In the genomic region with DNA sequence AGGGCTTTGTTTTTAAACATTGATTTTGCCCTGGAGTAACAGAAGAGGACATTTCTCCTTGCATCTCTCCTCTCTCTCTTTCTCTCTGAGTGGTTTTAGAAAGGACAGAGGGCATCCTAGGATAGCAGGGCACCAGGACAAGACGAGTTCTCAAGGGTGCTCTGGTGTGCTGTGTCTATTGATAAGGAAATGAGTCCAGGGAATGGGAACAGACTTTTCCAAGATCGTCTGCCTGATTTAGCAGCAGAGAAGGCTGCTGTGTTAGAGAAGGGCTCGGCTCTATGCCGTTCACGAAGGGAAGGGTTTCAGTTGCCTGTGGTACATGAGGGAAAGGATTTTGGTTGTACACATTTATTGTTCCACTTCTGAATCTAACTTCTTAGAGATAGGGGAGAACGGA, we compare ENCODE assay signal across 15 mouse cellular contexts. TPM values are rescaled to one million over a fixed set of nuclear protein-coding genes. Genes with fewer than 3 reads are reported as not detected.
A peak's percentile ranks its signal among the peaks of the same experiment; 100 is the strongest.
DNase-seq lines count a peak whose midpoint lies in the region; ATAC-seq and TF ChIP-seq lines count a peak whose summit lies in the region.
"Had no signal": no experiment of that assay in that cellular context is flagged by ENCODE, and none has a peak within 500 bp of the region (broad histone marks: within the 10 kb centered on the region; RNA-seq: fewer than 3 reads in every experiment).

No protein-coding gene starts in this region.

- peaks cover 25% of the 10 kb centered on the region for H3K4me1 ChIP-seq in limb, embryonic 13.5 days
- H3K4me1 ChIP-seq in limb, embryonic 10.5 days, result peaks cover 8% of the 10 kb centered on the region
- peaks cover 29% of the 10 kb centered on the region for H3K4me1 ChIP-seq in forebrain, embryonic 10.5 days
- peaks cover 39% of the 10 kb centered on the region for H3K4me1 ChIP-seq in hindbrain, embryonic 13.5 days (replicated peaks)
- peaks cover 29% of the 10 kb centered on the region for H3K4me1 ChIP-seq in midbrain, postnatal 0 days (ENCODE audit: insufficient read depth, low read length)
- H3K4me1 ChIP-seq in lung, adult 2 months (ENCODE audit: control insufficient read depth, insufficient read depth, low read length), result no peaks in the 10 kb centered on the region
- H3K4me1 ChIP-seq in kidney, adult 2 months (ENCODE audit: control insufficient read depth, insufficient read depth, low read length), result no peaks in the 10 kb centered on the region

- peak overlapping the region; percentile 45; the same call in 1 of the 2 replicates for H3K27ac ChIP-seq in limb, embryonic 13.5 days
- H3K27ac ChIP-seq in limb, embryonic 10.5 days, result no peak overlapping the region
- peak overlapping the region; percentile 63 for H3K27ac ChIP-seq in forebrain, embryonic 10.5 days
- peak overlapping the region; percentile 87 for H3K27ac ChIP-seq in hindbrain, embryonic 13.5 days
- H3K27ac ChIP-seq in midbrain, postnatal 0 days (ENCODE audit: low read depth, low read length), result peak overlapping the region; percentile 78
- H3K27ac ChIP-seq in kidney, adult 2 months (ENCODE audit: insufficient read depth, low read depth, low read length), result no peak overlapping the region
- H3K27ac ChIP-seq: gastrocnemius, adult 2 months; intestine, embryonic 15.5 days; macrophage; neural tube, embryonic 12.5 days had no signal

- no peak overlapping the region for H3K4me2 ChIP-seq in limb, embryonic 13.5 days (replicated peaks)
- no peak overlapping the region for H3K4me2 ChIP-seq in hindbrain, embryonic 13.5 days
- no peak overlapping the region for H3K4me2 ChIP-seq in midbrain, postnatal 0 days (ENCODE audit: low read depth, low read length, poor library complexity, severe bottlenecking)
- H3K4me2 ChIP-seq: intestine, embryonic 15.5 days; limb, embryonic 12.5 days; neural tube, embryonic 12.5 days had no signal

- no peak for TF ChIP-seq POLR2A in lung, adult 2 months (IDR thresholded peaks at IDR 0.05; ENCODE audit: borderline replicate concordance, extremely low read depth, low read depth, low read length)
- TF ChIP-seq POLR2A in kidney, adult 2 months (IDR thresholded peaks at IDR 0.05; ENCODE audit: low read depth, low read length), result no peak

- ATAC-seq in limb, embryonic 13.5 days (ENCODE audit: low FRiP score, low read depth), result no peak
- ATAC-seq in hindbrain, embryonic 13.5 days (ENCODE audit: low FRiP score), result peak; percentile 38
- ATAC-seq in midbrain, postnatal 0 days (ENCODE audit: low FRiP score), result no peak
- ATAC-seq: intestine, embryonic 15.5 days had no signal

- H3K27me3 ChIP-seq in limb, embryonic 13.5 days, result no peaks in the 10 kb centered on the region
- H3K27me3 ChIP-seq in limb, embryonic 10.5 days (ENCODE audit: low read depth, poor library complexity, severe bottlenecking), result no peaks in the 10 kb centered on the region
- H3K27me3 ChIP-seq in forebrain, embryonic 10.5 days (ENCODE audit: poor library complexity, severe bottlenecking), result no peaks in the 10 kb centered on the region
- H3K27me3 ChIP-seq in hindbrain, embryonic 13.5 days, result no peaks in the 10 kb centered on the region
- H3K27me3 ChIP-seq in midbrain, postnatal 0 days (ENCODE audit: insufficient read depth, low read length), result no peaks in the 10 kb centered on the region
- no peaks in the 10 kb centered on the region for H3K27me3 ChIP-seq in kidney, adult 2 months (replicated peaks; ENCODE audit: control insufficient read depth, insufficient read depth, low read length)
- H3K27me3 ChIP-seq: intestine, embryonic 15.5 days; limb, embryonic 12.5 days; neural tube, embryonic 12.5 days had no signal

- no peak overlapping the region for H3K9ac ChIP-seq in limb, embryonic 13.5 days
- H3K9ac ChIP-seq in hindbrain, embryonic 13.5 days, result peak overlapping the region; percentile 15; the same call in 1 of the 2 replicates
- H3K9ac ChIP-seq in midbrain, postnatal 0 days (replicated peaks; ENCODE audit: low read length, poor library complexity, severe bottlenecking), result no peak overlapping the region
- H3K9ac ChIP-seq: intestine, embryonic 15.5 days; limb, embryonic 12.5 days; neural tube, embryonic 12.5 days had no signal

- H3K4me3 ChIP-seq in limb, embryonic 13.5 days, result no peak overlapping the region
- H3K4me3 ChIP-seq in limb, embryonic 10.5 days, result no peak overlapping the region
- H3K4me3 ChIP-seq in forebrain, embryonic 10.5 days, result no peak overlapping the region
- no peak overlapping the region for H3K4me3 ChIP-seq in hindbrain, embryonic 13.5 days
- no peak overlapping the region for H3K4me3 ChIP-seq in midbrain, postnatal 0 days (ENCODE audit: low read depth, low read length)
- no peak overlapping the region for H3K4me3 ChIP-seq in lung, adult 2 months (replicated peaks; ENCODE audit: extremely low read depth, low read depth, low read length)
- H3K4me3 ChIP-seq in kidney, adult 2 months (ENCODE audit: insufficient read depth, low read depth, low read length), result no peak overlapping the region
- H3K4me3 ChIP-seq: gastrocnemius, adult 2 months; intestine, embryonic 15.5 days; limb, embryonic 12.5 days; neural tube, embryonic 12.5 days had no signal

- no peak for DNase-seq in limb, embryonic 10.5 days (ENCODE audit: low spot score)
- no peak for DNase-seq in forebrain, embryonic 10.5 days (ENCODE audit: extremely low spot score, low spot score)
- no peak for DNase-seq in midbrain, postnatal 0 days (ENCODE audit: low spot score)
- no peak for DNase-seq in yolk sac, embryonic 10.5 days (ENCODE audit: low spot score)
- no peak for DNase-seq in lung, adult 2 months
- no peak for DNase-seq in kidney, adult 2 months
- DNase-seq: cerebellum, adult 2 months; gastrocnemius, adult 2 months; right cerebral cortex, postnatal 14 days had no signal

- peaks cover 25% of the 10 kb centered on the region for H3K36me3 ChIP-seq in limb, embryonic 13.5 days
- no peaks in the 10 kb centered on the region for H3K36me3 ChIP-seq in limb, embryonic 10.5 days
- no peaks in the 10 kb centered on the region for H3K36me3 ChIP-seq in forebrain, embryonic 10.5 days (replicated peaks)
- H3K36me3 ChIP-seq in hindbrain, embryonic 13.5 days, result no peaks in the 10 kb centered on the region
- H3K36me3 ChIP-seq in midbrain, postnatal 0 days (ENCODE audit: insufficient read depth, low read length), result no peaks in the 10 kb centered on the region
- H3K36me3 ChIP-seq in kidney, adult 2 months (ENCODE audit: control insufficient read depth, insufficient read depth, low read length), result no peaks in the 10 kb centered on the region
- H3K36me3 ChIP-seq: intestine, embryonic 15.5 days; limb, embryonic 12.5 days; neural tube, embryonic 12.5 days had no signal

- H3K9me3 ChIP-seq in limb, embryonic 13.5 days, result no peaks in the 10 kb centered on the region
- no peaks in the 10 kb centered on the region for H3K9me3 ChIP-seq in limb, embryonic 10.5 days (replicated peaks)
- no peaks in the 10 kb centered on the region for H3K9me3 ChIP-seq in forebrain, embryonic 10.5 days
- no peaks in the 10 kb centered on the region for H3K9me3 ChIP-seq in hindbrain, embryonic 13.5 days
- H3K9me3 ChIP-seq in midbrain, postnatal 0 days (ENCODE audit: low read length), result no peaks in the 10 kb centered on the region
- H3K9me3 ChIP-seq: intestine, embryonic 15.5 days; limb, embryonic 12.5 days; neural tube, embryonic 12.5 days had no signal

- 57% methylated on average over 6 of the region's 6 CpGs for WGBS in limb, embryonic 13.5 days
- 72% methylated on average over 6 of the region's 6 CpGs for WGBS in limb, embryonic 10.5 days
- 58% methylated on average over 6 of the region's 6 CpGs for WGBS in forebrain, embryonic 10.5 days
- WGBS in hindbrain, embryonic 13.5 days, result 39% methylated on average over 6 of the region's 6 CpGs
- 23% methylated on average over 6 of the region's 6 CpGs for WGBS in midbrain, postnatal 0 days
- 62% methylated on average over 6 of the region's 6 CpGs for WGBS in lung, adult 2 months
- 71% methylated on average over 6 of the region's 6 CpGs for WGBS in kidney, adult 2 months

- no peak for TF ChIP-seq CTCF in midbrain, postnatal 0 days (IDR thresholded peaks at IDR 0.05)
- no peak for TF ChIP-seq CTCF in lung, adult 2 months (IDR thresholded peaks at IDR 0.05; ENCODE audit: insufficient read depth, low read length)
- no peak for TF ChIP-seq CTCF in kidney, adult 2 months (conservative IDR thresholded peaks at IDR 0.05; ENCODE audit: insufficient read depth, insufficient read length, low read depth, low read length)

RNA-seq across cellular contexts. Expression of a gene that starts 24.4 kb away (rescaled TPM):
- polyA plus RNA-seq in limb, embryonic 13.5 days (2015; fragmentation: Nextera tagmentation; extraction: Ambion mirVana), result 17.4 TPM in 2 replicates
- 1.1 and 2.4 TPM in 2 replicates for polyA plus RNA-seq in limb, embryonic 10.5 days (2016; fragmentation: Nextera tagmentation; extraction: Ambion mirVana)
- polyA plus RNA-seq in forebrain, embryonic 10.5 days (2016; fragmentation: Nextera tagmentation; extraction: Ambion mirVana), result 0.27 and 0.81 TPM in 2 replicates
- 5.9 and 6.4 TPM in 2 replicates for polyA plus RNA-seq in hindbrain, embryonic 13.5 days (2015; fragmentation: Nextera tagmentation; extraction: Ambion mirVana)
- total RNA-seq in midbrain, postnatal 0 days (2014; rRNA removed), result 6.4 and 7.7 TPM in 2 replicates
- polyA plus RNA-seq in midbrain, postnatal 0 days (2015; fragmentation: Nextera tagmentation; extraction: Ambion mirVana), result 2.6 and 3.9 TPM in 2 replicates
- polyA plus RNA-seq in lung, adult 2 months (2012; rRNA removed), result 0.77 and 1.2 TPM in 2 replicates
- 0.19 and 0.22 TPM in 2 replicates for polyA plus RNA-seq in kidney, adult 2 months (2012; rRNA removed)

Comparison
In these comparisons a context has a peak if more than half of its experiments do, and no peak if none do; other contexts are left out.
1. H3K27ac ChIP-seq: peak in limb, embryonic 13.5 days (single experiment), forebrain, embryonic 10.5 days (single experiment), hindbrain, embryonic 13.5 days (single experiment) and midbrain, postnatal 0 days (single experiment); none in limb, embryonic 10.5 days (single experiment) and kidney, adult 2 months (single experiment).